Mouse (Mus musculus): ENCODE measurements around the gene Ndufb11. TPM values are rescaled to one million over a fixed set of nuclear protein-coding genes. Genes with fewer than 3 reads are reported as not detected.

The Ndufb11 gene
- 100 to 1,000 TPM; 133 to 165 (median 154) TPM for total RNA-seq (2022)

- DNase-seq (ENCODE audit: low spot score in 2 of 2): peak; percentile 79 to 86
These were observed at the start of gene Ndufb11, which contains the start of gene Rbm10 for GRCm38 (mm10) chrX:20617176-20617902. Ndufb11 (minus strand) TSS chrX:20617619. Rbm10 (plus strand) TSS chrX:20617503.

- DNase-seq (ENCODE audit: low spot score in 2 of 2): no peak
These were observed 46.0 kb upstream of the Ndufb11 start for GRCm38 (mm10) chrX:20663444-20663790.

GRCm38 (mm10) chrX:20662716-20663443 lies 45.5 kb upstream of the Ndufb11 start:
- peak; percentile 80 to 86 for DNase-seq (ENCODE audit: low spot score in 2 of 2)

- DNase-seq (ENCODE audit: low spot score in 2 of 2): no peak
These were observed 44.9 kb upstream of the Ndufb11 start for GRCm38 (mm10) chrX:20662317-20662715.

GRCm38 (mm10) chrX:20658891-20659406 lies 41.5 kb upstream of the Ndufb11 start:
- DNase-seq (ENCODE audit: low spot score in 2 of 2): no peak

- peak; percentile 75 to 78 for DNase-seq (ENCODE audit: low spot score in 2 of 2)
These were observed 40.7 kb upstream of the Ndufb11 start, which contains the start of gene Uba1 for GRCm38 (mm10) chrX:20658026-20658652. Uba1 (plus strand) TSS chrX:20658326.

- no peak for DNase-seq (ENCODE audit: low spot score in 2 of 2)
These were observed 40.2 kb upstream of the Ndufb11 start for GRCm38 (mm10) chrX:20657593-20657992.

GRCm38 (mm10) chrX:20644780-20645179 lies 27.4 kb upstream of the Ndufb11 start:
- DNase-seq (ENCODE audit: low spot score in 2 of 2): no peak

GRCm38 (mm10) chrX:20638141-20638540 lies 20.7 kb upstream of the Ndufb11 start:
- no peak for DNase-seq (ENCODE audit: low spot score in 2 of 2)

GRCm38 (mm10) chrX:20617903-20618399 lies 532 bp upstream of the Ndufb11 start:
- DNase-seq (ENCODE audit: low spot score in 2 of 2): no peak

- peak in 1 of 2 experiments; percentile 29 for DNase-seq (ENCODE audit: low spot score in 2 of 2)
These were observed 601 bp downstream of the Ndufb11 start for GRCm38 (mm10) chrX:20616861-20617175.

- no peak for DNase-seq (ENCODE audit: low spot score in 2 of 2)
These were observed 8.9 kb downstream of the Ndufb11 start for GRCm38 (mm10) chrX:20608500-20608899.

- no peak for DNase-seq (ENCODE audit: low spot score in 2 of 2)
These were observed 29.5 kb downstream of the Ndufb11 start for GRCm38 (mm10) chrX:20587968-20588367.

- no peak for DNase-seq (ENCODE audit: low spot score in 2 of 2)
These were observed 43.5 kb downstream of the Ndufb11 start for GRCm38 (mm10) chrX:20573927-20574326.

- no peak for DNase-seq (ENCODE audit: low spot score in 2 of 2)
These were observed 44.7 kb downstream of the Ndufb11 start for GRCm38 (mm10) chrX:20572683-20573082.

GRCm38 (mm10) chrX:20571024-20571423 lies 46.4 kb downstream of the Ndufb11 start:
- no peak for DNase-seq (ENCODE audit: low spot score in 2 of 2)

Other genes starting within 250 kb of the Ndufb11 start
- 1 to 10 TPM; 7.4 to 9.6 (median 8.9) TPM for gene Jade3, start 191.9 kb downstream of the Ndufb11 start, total RNA-seq (2022)
- gene Rgn, start 67.8 kb downstream of the Ndufb11 start, total RNA-seq (2022): under 1 TPM in 3 of 4 experiments, not detected in 1; 0.27 to 0.39 (median 0.34) TPM
- 10 to 100 TPM; 40.4 to 59.9 (median 50.0) TPM for gene Rbm10, start 116 bp downstream of the Ndufb11 start, total RNA-seq (2022)
- 100 to 1,000 TPM; 362 to 415 (median 372) TPM for gene Uba1, start 40.7 kb upstream of the Ndufb11 start, total RNA-seq (2022)
- gene Cdk16, start 70.3 kb upstream of the Ndufb11 start, total RNA-seq (2022): 100 to 1,000 TPM; 185 to 215 (median 189) TPM
- gene Usp11, start 86.3 kb upstream of the Ndufb11 start, total RNA-seq (2022): 100 to 1,000 TPM; 111 to 139 (median 126) TPM
- gene Araf, start 180.2 kb upstream of the Ndufb11 start, total RNA-seq (2022): 100 to 1,000 TPM; 188 to 200 (median 196) TPM